Mouse (Mus musculus): ENCODE data around the gene Serpina1d.
"Not testable (repeated sequence)": the region's sequence is repeated elsewhere in the genome, so short reads cannot be mapped to it uniquely, and the experiment has no call there.

The Serpina1d gene

DNA sequence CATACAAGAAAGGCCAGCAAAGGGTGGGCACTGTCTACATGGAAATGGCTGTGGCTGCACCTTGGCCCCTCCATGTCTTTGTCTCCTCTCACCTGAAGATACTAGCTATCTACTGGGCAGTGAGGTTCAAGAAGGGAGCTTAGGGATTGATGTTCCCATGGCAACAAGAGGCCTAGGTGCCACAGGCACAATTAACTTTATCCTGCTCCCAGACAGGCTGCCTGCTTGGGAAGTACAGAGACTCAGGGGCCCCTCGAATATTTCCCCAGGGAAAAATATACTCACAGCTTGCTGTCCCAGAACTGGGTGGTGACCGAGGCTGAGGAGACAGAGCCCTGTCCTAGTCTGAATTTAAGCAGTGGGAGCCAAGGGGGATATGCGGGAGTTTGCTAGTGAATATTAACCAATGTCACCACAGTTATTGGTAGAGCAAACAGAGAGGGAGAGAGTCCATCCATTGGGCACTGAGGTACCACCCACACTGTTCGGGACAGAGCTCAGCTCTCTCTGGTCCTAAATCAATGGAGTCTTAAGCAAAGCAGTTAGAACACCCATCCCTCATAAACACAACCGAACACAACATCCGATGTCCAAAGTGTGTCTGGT lies at the start of gene Serpina1d:
Gene Serpina1d (minus strand): TSS at position 347 of the 606 bp plus-strand sequence.
- DNase-seq, result not testable (repeated sequence)

DNA sequence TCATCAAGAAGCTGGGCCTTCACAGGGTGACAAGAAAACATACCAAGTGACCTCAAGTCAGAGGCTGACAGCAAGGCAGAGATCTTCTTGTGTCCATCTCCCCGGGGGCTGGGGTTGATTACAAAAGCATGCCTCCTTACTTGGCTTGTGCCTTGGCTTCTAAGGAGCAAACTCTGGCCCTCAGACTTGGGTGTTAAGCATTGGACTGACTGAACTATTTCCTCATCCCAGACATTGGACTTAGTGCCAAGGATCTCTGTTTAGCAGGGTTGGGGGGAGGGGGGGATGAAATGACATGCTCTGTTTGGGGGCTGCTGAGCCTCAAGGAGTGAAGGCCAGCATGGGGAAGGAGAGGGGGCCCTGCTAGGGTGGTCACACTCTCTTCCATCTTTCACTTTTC lies 2.8 kb downstream of the Serpina1d start:
- DNase-seq, result not testable (repeated sequence)

DNA sequence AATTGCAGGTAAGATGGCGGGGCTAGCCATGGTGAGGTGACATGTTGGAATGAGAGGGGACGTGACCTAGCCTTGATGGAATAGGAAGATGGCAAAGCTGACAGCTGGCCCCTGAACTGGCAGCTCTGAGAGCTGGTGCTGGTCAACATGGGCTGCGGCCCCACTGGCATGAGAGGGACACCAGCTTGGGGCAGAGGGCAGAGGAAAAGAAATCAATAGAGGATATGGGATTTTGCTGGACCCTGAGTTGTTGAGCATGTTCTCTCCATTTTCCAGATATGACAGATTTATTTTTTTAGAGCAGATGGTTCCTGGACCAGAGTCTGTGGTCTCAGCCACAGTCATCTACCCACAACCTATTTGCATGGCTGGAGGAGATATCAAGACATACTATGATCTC lies 10.3 kb downstream of the Serpina1d start:
- DNase-seq, result not testable (repeated sequence)

DNA sequence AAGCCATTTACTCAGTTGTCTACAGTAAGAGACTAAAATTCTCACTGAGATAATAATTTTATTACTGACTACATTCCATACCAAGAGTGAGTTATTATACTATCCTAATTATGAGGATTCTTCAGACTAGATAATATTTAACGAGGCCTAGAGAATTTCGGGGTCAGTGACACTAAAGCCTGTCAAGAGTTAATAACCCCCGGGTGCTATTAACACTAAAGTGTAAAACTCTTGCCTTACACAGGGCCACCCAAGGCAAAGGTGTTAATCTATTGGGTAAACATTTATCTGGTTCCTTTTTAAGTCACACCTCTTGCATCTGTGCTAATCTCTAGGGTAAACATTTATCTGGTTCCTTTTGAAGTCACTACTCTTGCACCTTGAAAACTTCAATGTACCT lies 13.1 kb downstream of the Serpina1d start:
- not testable (repeated sequence) for DNase-seq

DNA sequence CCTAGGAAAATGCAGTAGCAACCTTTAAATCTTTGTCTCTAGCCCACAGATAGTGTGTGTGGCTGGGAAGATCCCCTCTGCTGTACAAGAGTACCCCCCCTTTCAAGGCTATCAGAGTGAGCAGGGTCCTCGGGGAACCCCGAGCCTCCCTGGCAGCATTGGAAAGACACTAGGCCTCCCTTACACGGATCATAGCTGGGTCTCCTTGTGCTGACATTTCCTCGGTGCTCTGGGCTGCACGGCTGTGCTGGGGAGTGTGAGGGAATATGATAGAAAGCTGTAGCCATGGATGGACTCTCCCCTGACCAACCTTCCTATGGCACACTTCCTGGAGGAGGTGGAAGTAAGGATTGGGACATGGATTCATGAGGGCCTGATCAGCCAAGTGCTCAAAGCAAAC lies 27.4 kb downstream of the Serpina1d start:
- not testable (repeated sequence) for DNase-seq

DNA sequence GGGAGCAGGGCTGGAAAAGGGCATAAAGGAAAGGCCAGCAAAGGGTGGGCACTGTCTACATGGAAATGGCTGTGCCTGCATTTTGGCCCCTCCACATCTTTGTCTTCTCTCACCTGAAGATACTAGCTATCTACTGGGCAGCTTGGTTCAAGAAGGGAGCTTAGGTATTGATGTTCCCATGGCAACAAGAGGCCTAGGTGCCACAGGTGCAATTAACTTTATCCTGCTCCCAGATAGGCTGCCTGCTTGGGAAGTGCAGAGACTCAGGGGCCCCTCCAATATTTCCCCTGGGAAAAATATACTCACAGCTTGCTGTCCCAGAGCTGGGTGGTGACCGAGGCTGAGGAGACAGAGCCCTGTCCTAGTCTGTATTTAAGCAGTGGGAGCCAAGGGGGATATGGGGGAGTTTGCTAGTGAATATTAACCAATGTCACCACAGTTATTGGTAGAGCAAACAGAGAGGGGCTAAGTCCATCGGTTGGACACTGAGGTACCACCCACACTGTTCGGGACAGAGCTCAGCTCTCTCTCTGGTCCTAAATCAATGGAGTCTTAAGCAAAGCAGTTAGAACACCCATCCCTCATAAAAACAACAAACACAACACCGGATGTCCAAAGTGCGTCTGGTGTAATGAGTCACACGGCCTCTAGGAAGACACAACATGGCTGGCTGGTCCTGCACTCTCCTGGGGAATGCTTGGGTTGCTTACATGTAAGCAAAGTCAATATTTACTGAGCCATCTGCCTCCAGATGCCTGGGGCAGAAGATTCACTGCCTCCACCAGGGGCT lies 35.4 kb downstream of the Serpina1d start:
- DNase-seq, result not testable (repeated sequence)

DNA sequence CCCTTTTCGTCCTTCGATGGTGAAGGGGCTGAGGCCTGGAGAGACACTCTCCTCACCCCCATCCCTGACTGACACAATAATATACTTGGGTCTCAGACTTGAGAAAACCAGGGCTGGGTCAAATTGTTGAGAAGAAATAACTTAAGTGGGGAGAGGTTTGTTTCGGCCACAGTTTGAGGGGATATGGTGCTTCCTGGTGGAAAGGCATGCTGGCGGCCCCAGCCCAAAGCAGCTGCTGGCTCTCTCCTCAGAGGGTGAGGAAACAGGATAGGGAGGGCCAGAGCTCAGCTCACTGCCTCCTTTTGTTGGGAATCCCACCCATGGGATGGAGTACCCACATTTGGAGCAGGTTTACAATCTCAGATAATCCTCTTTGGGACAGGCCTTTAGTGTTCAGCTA lies 37.8 kb downstream of the Serpina1d start:
- DNase-seq, result not testable (repeated sequence)

DNA sequence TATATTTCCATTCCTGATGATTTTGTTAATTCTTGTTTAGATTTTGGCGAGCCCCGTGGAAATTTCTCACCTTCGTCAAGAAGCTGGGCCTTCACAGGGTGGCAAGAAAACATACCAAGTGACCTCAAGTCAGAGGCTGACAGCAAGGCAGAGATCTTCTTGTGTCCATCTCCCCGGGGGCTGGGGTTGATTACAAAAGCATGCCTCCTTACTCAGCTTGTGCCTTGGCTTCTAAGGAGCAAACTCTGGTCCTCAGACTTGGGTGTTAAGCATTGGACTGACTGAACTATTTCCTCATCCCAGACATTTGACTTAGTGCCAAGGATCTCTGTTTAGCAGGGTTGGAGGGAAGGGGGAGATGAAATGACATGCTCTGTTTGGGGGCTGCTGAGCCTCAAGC lies 38.3 kb downstream of the Serpina1d start:
- not testable (repeated sequence) for DNase-seq
